Mouse (Mus musculus): ENCODE measurements at regions not wholly inside any gene's neighbourhood (a gene's known extent, or its start where the extent isn't known, plus 50 kb on each side); places are given as distances from the start of the nearest gene placed in this dataset.

DNA sequence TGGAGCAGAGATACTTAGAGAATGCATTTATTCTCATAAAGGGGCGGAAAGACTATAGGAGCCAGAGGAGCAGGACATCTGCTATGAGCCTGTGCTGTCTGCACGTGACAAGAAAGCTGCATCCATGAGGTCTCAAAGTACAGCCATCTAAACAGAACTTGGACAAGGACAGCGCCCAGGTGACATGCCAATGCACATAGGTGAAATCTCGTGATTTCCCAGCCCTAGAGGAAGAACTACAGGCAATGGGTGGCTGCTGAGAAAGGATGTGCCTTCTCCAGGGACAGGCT lies 681.2 kb downstream of the Pdcd6ip start:
- H3K27ac ChIP-seq: no peak overlapping the region
- no peak for TF ChIP-seq CTCF (IDR thresholded peaks at IDR 0.05)

DNA sequence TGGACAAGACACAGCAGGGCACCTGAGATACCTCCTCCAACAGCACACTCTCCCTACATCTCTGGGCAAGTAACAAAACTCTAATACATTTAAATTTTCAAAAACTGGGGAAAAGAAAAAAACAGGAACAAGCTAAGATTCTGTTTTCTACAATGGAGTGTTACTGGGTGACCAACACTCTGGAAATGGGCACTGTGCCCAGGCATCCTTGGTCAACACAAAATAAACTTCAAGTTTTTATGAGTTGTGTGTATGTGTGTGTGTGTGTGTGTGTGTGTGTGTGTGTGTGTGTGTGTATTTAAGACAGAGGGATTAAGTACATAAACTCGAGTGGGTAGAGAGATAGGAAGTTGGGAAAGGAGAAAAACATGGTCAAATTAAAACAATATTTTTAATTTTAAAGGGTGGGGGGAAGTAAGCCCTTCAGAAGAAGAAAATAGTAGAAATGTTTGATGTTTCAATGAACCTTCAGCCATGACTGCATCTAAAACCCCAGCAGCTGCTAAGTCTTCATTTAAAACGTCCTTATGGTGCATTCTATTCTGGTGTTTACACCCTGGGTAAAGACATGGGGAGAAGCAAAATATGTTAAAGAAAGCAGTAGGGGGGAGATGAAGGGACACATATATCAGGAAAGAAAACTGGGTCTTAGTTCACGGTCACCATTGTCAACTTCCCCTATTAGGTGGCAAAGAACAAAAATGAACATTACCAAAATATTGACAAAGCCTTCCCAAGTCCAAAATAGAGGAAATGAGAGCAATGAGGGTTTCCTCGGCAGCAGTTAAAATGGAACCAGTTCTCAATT lies 681.8 kb downstream of the Pdcd6ip start:
- intact Hi-C loops (cut with DNase I): no loop called here
- Histone ChIP-seq H3K27ac (no peak overlapping the region), H3K4me3 (no peak overlapping the region)
- no peak for DNase-seq
- TF ChIP-seq CTCF (IDR thresholded peaks at IDR 0.05): no peak

More for the DNA sequence above, 681.2 kb downstream of the Pdcd6ip start:
- no peak for DNase-seq
- no peak overlapping the region for H3K4me3 ChIP-seq
- intact Hi-C loops (cut with DNase I): no loop called here

DNA sequence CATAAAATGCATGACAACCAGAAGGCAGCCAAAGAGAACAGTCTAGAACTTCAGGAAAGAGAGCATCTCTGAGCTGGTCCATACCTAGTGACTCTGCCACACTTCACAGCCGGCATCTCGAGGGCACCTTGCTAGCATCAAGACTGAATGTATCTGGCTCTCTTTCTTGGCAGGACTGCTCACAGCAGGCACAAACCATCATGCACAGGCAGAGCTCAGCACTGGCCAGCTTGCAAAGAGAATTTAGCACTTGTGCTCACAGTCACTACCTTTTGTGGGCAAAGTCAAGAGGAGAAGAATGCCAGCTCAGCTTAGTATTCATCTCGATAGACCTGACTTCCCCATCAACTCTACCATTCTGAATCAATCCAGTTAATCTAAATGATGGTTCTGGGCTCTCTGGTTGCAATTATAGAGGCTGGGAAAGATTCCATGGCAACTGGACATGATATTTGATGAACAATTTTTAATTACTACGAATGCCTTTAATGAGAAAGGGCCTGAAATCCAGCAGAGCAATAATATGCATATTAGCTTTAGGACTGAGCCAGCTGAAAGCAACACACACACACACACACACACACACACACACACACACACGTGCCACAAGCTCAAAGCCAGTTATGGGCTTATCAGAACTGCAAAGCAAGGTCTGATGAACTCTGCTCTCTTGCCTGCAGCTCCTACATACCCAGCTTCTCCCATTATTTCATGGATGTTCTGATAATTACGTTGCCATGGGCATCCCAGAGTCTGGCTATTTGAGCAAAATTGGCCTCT lies 686.0 kb downstream of the Pdcd6ip start:
- intact Hi-C loops (cut with DNase I): no loop called here
- no peak for TF ChIP-seq CTCF (IDR thresholded peaks at IDR 0.05)
- Histone ChIP-seq H3K4me3 (no peak overlapping the region), H3K27ac (no peak overlapping the region)
- DNase-seq: no peak

DNA sequence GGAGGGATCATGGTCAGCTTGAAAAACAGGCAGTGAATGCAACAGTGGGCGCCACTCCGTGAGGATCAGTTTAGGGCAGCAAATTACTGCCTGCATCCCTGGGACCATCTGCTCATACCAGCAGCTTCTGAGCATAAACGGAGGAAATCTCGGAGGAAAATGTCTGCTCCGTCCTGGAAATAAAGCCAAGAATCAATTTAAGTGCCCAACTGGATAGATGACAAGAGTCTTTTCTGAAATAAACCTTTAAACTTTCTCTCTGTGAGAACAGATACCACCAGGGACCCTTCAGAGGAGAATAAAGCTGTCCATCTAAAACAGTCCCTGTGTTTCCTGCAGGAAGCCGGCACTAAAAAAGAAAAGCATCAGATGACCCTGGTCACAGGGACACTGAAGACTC lies 688.5 kb downstream of the Pdcd6ip start:
- Histone ChIP-seq H3K4me3 (no peak overlapping the region), H3K27ac (no peak overlapping the region)
- no peak for DNase-seq
- intact Hi-C loops (cut with DNase I): no loop called here
- TF ChIP-seq CTCF (IDR thresholded peaks at IDR 0.05): no peak

DNA sequence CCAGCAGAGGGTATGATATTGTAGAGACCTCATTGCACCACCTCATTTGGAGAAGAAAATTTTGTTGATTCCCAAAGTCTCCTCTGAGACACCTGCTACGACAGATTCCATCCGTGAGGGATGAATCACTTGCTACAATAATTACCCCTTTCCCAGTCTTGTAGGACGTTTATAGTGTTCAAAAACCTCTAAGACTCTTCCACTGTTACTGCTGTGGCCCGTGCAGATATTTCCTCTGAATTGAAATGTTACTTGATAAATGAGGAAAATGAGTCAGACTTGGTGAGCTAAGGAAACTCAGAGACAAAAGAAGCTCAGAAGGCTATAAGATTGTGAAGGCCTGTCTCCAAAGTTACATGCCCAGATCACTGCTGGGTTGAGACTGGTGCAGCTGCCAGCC lies 700.0 kb downstream of the Pdcd6ip start:
- no peak for TF ChIP-seq CTCF (IDR thresholded peaks at IDR 0.05)
- Histone ChIP-seq H3K4me3 (no peak overlapping the region), H3K27ac (no peak overlapping the region)
- no peak for DNase-seq
- intact Hi-C loops (cut with DNase I): no loop called here

DNA sequence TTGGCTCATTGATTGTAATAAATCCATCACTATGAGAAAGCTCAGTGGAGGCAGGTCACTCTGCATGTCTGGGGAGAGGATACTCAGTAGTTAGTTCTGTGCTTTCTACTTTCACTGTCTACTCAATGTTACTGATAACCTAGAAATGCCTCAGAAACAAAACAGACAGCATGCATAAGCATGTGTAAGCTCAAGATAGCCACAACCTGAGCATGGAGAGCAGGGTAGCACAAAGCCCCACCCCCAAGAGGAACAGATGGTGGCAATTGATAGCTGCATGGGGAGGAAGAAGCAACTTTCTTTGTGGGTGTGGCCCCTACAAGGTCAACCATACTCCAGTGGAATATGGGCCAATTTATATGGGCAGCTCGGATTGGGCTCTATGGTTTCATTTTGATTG lies 711.9 kb downstream of the Pdcd6ip start:
- intact Hi-C loops (cut with DNase I): no loop called here
- Histone ChIP-seq H3K4me3 (no peak overlapping the region), H3K27ac (no peak overlapping the region)
- no peak for TF ChIP-seq CTCF (IDR thresholded peaks at IDR 0.05)
- no peak for DNase-seq

DNA sequence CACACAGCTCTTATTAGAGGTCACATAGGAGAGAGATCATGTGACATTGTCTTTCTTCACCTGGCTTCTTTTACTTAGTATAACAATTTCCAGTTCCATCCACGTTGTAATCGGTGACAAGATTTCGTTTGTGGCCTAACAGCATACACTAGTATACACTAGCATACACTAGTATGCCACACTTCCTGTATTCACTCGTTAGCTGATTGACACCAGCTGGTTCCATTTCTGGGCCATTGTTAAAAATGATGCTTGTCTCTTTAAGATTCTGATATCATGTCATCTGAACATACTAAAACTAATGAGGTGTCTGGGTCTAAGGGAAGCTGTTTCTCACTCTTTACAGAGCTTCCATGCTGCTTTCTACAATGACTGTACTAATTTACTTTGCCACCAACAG lies 713.3 kb downstream of the Pdcd6ip start:
- Histone ChIP-seq H3K27ac (no peak overlapping the region), H3K4me3 (no peak overlapping the region)
- intact Hi-C loops (cut with DNase I): no loop called here
- DNase-seq: no peak
- no peak for TF ChIP-seq CTCF (IDR thresholded peaks at IDR 0.05)

DNA sequence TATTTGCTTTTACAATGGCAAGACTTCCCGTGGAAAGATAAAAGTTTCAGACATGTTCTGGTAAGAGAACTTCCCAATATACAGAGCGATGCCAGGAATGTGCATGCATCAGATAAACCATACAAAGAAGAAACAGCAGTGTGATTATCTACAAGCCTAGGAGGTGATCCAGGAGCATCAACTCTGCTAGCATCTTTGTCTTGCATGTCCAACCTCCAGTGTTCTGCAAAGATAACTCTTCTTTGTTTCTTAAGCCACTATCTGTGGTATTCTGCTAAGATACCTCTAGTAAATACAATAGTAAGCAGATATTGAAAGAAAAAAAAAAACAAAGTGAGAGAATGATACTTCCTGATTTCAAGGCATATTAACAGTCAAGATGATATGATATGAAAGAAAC lies 714.4 kb downstream of the Pdcd6ip start:
- intact Hi-C loops (cut with DNase I): no loop called here
- H3K27ac ChIP-seq: no peak overlapping the region
- no peak for TF ChIP-seq CTCF (IDR thresholded peaks at IDR 0.05)

DNA sequence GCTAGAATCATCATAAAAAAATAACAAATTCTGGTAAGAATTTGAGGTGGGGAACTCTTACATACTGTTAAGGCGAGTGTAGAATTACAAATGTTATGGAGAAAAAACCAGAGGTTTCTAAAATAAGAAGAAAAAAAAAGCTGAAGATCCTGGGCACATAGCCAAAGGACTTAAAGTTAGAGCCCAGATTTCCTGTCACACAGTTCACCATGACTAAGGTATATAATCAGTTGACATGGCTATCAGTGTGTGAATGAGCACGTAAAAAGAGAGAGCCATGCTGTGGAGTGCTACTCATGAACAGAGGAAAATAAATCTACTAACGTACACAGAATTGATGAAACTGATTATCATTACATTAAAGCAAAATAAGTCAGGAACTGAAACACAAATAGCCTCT lies 715.1 kb downstream of the Pdcd6ip start:
- intact Hi-C loops (cut with DNase I): no loop called here

More for the DNA sequence above, 714.4 kb downstream of the Pdcd6ip start:
- H3K4me3 ChIP-seq: no peak overlapping the region
- DNase-seq: no peak

DNA sequence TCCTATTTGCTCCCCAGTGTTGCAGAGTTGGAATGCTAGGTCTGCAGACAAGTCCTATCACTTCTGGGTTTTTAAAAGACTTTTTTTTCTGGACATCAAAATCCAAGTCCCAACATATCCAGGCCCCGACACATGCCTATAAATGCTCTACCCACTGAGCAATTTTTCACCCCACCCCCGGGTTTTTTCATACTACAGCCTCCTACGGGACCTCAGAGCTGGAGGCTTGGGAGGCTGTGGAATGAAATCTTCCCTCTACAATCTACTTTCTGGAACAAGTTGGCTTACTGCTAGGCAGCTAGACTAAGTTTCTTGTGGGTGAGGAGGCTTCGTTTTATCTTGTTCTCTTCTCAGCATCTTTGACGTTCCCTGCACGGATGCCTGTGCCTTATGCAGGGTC lies 724.7 kb downstream of the Pdcd6ip start:
- DNase-seq: no peak
- TF ChIP-seq CTCF (IDR thresholded peaks at IDR 0.05): no peak
- intact Hi-C loops (cut with DNase I): no loop called here
- Histone ChIP-seq H3K4me3 (no peak overlapping the region), H3K27ac (no peak overlapping the region)

More for the DNA sequence above, 715.1 kb downstream of the Pdcd6ip start:
- Histone ChIP-seq H3K27ac (no peak overlapping the region), H3K4me3 (no peak overlapping the region)
- DNase-seq: no peak
- no peak for TF ChIP-seq CTCF (IDR thresholded peaks at IDR 0.05)

DNA sequence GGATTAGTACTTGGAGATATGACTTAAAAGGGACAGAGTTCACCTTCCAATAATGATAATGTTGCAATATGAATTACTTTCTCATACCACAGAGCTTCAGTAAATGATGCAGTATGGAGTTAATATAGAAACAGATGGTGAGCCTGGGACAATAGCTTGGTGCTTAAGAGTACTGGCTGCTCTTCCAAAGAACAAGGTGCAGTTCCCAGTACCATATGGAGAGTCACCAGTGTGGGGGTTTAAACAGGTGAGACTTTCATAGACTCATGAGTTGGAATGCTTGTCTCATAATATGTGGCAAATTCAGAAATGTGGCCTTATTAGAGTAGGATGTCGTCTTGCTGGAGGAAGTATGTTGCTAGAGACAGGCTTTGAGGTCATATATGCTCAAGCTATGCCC lies 715.8 kb upstream of the Arpp21 start:
- no peak overlapping the region for H3K27ac ChIP-seq
- TF ChIP-seq CTCF (IDR thresholded peaks at IDR 0.05): no peak
- no peak for DNase-seq
- intact Hi-C loops (cut with DNase I): no loop called here
- H3K4me3 ChIP-seq: no peak overlapping the region

DNA sequence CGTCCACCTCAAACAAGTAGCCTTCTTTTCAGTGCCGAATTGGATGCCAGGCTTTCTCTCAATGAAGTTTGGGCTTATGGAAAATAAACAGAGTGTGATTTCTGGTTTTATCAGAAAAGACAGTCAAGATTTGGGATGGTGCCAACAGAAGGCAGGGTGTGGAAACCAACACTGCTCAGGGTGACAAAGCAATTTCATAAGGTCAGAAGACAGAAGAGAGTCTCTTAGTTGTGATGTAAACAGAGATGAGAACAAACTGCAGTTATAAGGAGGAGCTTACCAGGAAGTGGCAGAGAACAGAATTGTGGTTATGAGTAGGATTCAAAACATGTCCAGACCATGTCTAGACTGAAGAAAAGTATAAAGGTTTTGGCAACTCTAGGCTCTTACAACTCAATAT lies 714.3 kb upstream of the Arpp21 start:
- no peak for TF ChIP-seq CTCF (IDR thresholded peaks at IDR 0.05)
- H3K4me3 ChIP-seq: no peak overlapping the region
- H3K27ac ChIP-seq: no peak overlapping the region
- intact Hi-C loops (cut with DNase I): no loop called here
- no peak for DNase-seq

DNA sequence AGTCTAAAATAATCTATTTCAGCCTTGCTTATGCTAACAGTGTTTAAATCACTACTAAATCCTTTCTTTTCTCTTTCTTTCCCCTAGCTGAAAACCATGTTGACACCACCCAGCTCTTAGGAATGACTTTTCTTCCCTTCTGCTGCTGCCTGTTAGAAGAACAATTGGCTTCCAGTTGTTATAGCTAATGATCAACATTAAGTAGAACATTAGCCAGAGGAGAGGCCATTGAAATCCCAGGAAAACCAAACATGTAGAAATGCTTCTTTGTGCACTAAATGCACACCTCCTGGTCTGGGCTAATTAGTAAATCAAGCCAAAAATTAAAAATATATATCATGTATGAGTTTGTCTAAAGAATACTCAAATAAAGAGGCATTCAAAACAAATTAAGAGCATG lies 703.0 kb upstream of the Arpp21 start:
- Histone ChIP-seq H3K27ac (no peak overlapping the region), H3K4me3 (no peak overlapping the region)
- no peak for TF ChIP-seq CTCF (IDR thresholded peaks at IDR 0.05)
- DNase-seq: no peak
- intact Hi-C loops (cut with DNase I): no loop called here
